Mouse (Mus musculus): ENCODE data around the gene Ush1c. TPM values are rescaled to one million over a fixed set of nuclear protein-coding genes. Genes with fewer than 3 reads are reported as not detected.
"Not testable (repeated sequence)": the region's sequence is repeated elsewhere in the genome, so short reads cannot be mapped to it uniquely, and the experiment has no call there.

Gene Ush1c
- polyA plus RNA-seq, 1 experiment from 2014 or later, result 1.4 TPM

DNA sequence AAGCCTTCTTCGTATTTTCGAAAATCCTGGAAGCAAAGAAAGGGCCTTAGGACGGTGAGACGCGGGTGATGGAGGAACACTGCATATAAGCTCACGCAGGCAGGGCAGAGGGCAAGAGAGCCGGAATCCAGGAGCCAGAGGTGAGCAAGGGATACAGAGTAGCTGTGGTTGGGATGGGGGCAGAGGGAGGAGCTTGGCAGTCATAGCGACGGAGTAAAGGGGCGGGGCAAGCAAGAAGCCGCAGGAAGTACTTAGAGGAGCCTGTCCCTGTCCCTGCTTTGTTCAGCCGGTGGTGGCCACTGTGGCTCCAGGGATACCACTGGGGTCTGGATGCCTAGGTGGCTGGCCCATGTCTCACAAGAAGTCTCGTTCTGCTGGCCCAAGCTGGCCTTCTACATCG, 36.7 kb downstream of the Ush1c start:
- H3K27me3 ChIP-seq, result no peaks in the 10 kb centered on the region
- H3K4me1 ChIP-seq (replicated peaks), result 0 out of 2 replicates have a peak, but pooled peaks cover 4% of the 10 kb centered on the region
- H3K9ac ChIP-seq, result no peak overlapping the region
- no peaks in the 10 kb centered on the region for H3K9me3 ChIP-seq
- H3K27ac ChIP-seq (replicated peaks), result no peak overlapping the region
- no peak for ATAC-seq (ENCODE audit: low FRiP score, low read depth)
- no peaks in the 10 kb centered on the region for H3K36me3 ChIP-seq
- peak overlapping the region; percentile 11; the same call in 1 of the 2 replicates for H3K4me2 ChIP-seq
- H3K4me3 ChIP-seq, result no peak overlapping the region
- WGBS, result 15% methylated on average over 14 of the region's 14 CpGs

GRCm38 (mm10) chr7:46200021-46200420, 38.3 kb downstream of the Ush1c start:
- no peak overlapping the region for H3K9ac ChIP-seq
- H3K27ac ChIP-seq (replicated peaks), result no peak overlapping the region
- no peaks in the 10 kb centered on the region for H3K27me3 ChIP-seq
- no peaks in the 10 kb centered on the region for H3K36me3 ChIP-seq
- no peak overlapping the region for H3K4me2 ChIP-seq
- WGBS, result 65% methylated on average over 6 of the region's 6 CpGs
- 0 out of 2 replicates have a peak, but pooled peaks cover 4% of the 10 kb centered on the region for H3K4me1 ChIP-seq (replicated peaks)
- no peak for ATAC-seq (ENCODE audit: low FRiP score, low read depth)
- H3K9me3 ChIP-seq, result no peaks in the 10 kb centered on the region
- no peak overlapping the region for H3K4me3 ChIP-seq

GRCm38 (mm10) chr7:46195356-46195755, 42.9 kb downstream of the Ush1c start:
- no peak overlapping the region for H3K4me3 ChIP-seq
- WGBS, result 87% methylated on average over 5 of the region's 5 CpGs
- no peaks in the 10 kb centered on the region for H3K4me1 ChIP-seq (replicated peaks)
- no peaks in the 10 kb centered on the region for H3K27me3 ChIP-seq
- no peaks in the 10 kb centered on the region for H3K9me3 ChIP-seq
- no peaks in the 10 kb centered on the region for H3K36me3 ChIP-seq
- H3K27ac ChIP-seq (replicated peaks), result no peak overlapping the region
- no peak overlapping the region for H3K9ac ChIP-seq
- no peak overlapping the region for H3K4me2 ChIP-seq
- no peak for ATAC-seq (ENCODE audit: low FRiP score, low read depth)

GRCm38 (mm10) chr7:46184232-46184631, 54.1 kb downstream of the Ush1c start:
- no peak for ATAC-seq (ENCODE audit: low FRiP score, low read depth)
- Histone ChIP-seq H3K4me1 (replicated peaks) (peaks cover 10% of the 10 kb centered on the region), H3K27me3 (peaks cover 11% of the 10 kb centered on the region), H3K9ac (no peak overlapping the region), H3K4me3 (no peak overlapping the region), H3K27ac (replicated peaks) (no peak overlapping the region), H3K36me3 (no peaks in the 10 kb centered on the region), H3K4me2 (no peak overlapping the region), H3K9me3 (no peaks in the 10 kb centered on the region)

- Histone ChIP-seq H3K27me3 (peaks cover 18% of the 10 kb centered on the region), H3K4me2 (no peak overlapping the region), H3K4me1 (replicated peaks) (peaks cover 14% of the 10 kb centered on the region), H3K9me3 (no peaks in the 10 kb centered on the region), H3K27ac (replicated peaks) (no peak overlapping the region), H3K9ac (no peak overlapping the region), H3K36me3 (no peaks in the 10 kb centered on the region), H3K4me3 (no peak overlapping the region)
- ATAC-seq (ENCODE audit: low FRiP score, low read depth), result peak; percentile 63
- 3% methylated on average over 3 of the region's 3 CpGs for WGBS
These were observed 56.7 kb downstream of the Ush1c start for GRCm38 (mm10) chr7:46181590-46181989.

DNA sequence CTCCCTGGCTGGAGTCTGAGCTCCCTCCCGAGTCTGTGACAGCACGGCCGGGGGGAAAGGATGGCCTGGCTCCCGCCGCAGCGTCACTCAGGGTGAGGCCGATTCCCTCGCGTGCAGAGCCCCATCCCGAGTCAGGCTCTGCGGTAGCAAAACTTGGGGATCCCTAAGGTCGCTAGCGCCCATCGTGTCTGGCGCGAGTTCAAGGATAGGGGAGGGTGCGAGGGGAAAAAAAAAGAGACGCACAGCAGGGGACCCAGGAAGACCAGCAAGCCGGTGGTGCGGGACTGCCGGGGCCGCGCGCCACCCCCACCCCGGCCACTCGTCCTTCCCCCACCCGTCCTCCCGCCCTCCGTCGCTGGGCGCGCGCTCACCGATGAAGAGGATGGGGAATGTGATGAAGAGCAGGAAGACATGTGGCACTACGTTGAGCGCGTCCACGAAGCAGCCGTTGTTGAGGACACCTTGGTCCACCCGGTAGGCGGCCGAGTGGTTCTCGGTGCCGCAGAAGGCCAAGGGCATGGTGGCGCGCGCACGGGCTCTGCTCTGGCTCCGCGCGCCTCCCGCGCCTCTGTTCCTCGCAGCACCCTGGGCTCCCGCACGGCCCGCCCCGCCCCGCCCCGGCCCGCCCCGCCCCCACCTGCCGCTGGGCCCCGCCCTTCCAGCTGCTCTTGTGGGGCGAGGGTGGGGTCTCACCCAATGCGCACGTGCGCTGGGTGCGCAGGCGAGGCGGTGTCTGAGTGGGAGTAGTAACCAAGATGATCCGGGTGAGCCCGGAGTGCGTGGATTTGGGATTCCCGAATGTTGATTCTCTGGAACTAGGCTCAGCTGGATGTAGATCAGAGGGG, 58.6 kb downstream of the Ush1c start, which contains the start of gene Abcc8:
Abcc8 (minus strand) TSS at position 603 of the 845 bp plus-strand sequence.
- peaks cover 18% of the 10 kb centered on the region for H3K27me3 ChIP-seq
- peaks cover 14% of the 10 kb centered on the region for H3K4me1 ChIP-seq (replicated peaks)
- H3K4me2 ChIP-seq, result peak within 1 kb of the TSS; percentile 94
- no peak within 1 kb of the TSS for H3K27ac ChIP-seq (replicated peaks)
- WGBS, result under 1% methylated on average over 64 of the region's 75 CpGs
- H3K9ac ChIP-seq, result peak within 1 kb of the TSS; percentile 62
- H3K36me3 ChIP-seq, result no peaks in the 10 kb centered on the region
- no peaks in the 10 kb centered on the region for H3K9me3 ChIP-seq
- ATAC-seq (ENCODE audit: low FRiP score, low read depth), result peak; percentile 68
- H3K4me3 ChIP-seq, result peak within 1 kb of the TSS; percentile 59

DNA sequence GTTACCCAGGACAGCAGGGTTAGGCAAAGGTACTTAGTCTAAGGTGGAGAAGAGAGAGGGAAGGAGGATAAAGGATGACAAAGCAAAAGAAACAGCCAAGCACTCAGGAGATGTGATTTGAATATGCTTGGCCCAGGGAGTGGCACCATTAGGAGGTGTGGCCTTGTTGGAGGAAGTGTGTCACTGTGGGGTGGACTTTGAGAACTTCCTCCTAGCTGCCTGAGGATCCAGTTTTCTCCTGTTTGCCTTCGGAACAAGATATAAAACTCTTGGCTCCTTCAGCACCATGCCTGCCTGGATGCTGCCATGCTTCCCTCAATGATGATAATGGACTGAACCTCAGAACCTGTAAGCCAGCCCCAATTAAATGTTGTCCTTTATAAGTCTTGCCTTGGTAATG, 69.3 kb downstream of the Ush1c start:
- not testable (repeated sequence) for ATAC-seq (ENCODE audit: low FRiP score, low read depth); H3K4me2 ChIP-seq; H3K27me3 ChIP-seq; H3K9me3 ChIP-seq; H3K4me3 ChIP-seq; H3K36me3 ChIP-seq; H3K27ac ChIP-seq (replicated peaks); H3K4me1 ChIP-seq (replicated peaks); H3K9ac ChIP-seq
- WGBS, result 97% methylated on average over 1 of the region's 1 CpGs

- H3K9me3 ChIP-seq, result no peaks in the 10 kb centered on the region
- no peak overlapping the region for H3K27ac ChIP-seq (replicated peaks)
- H3K9ac ChIP-seq, result no peak overlapping the region
- ATAC-seq (ENCODE audit: low FRiP score, low read depth), result no peak
- H3K27me3 ChIP-seq, result no peaks in the 10 kb centered on the region
- H3K4me3 ChIP-seq, result no peak overlapping the region
- no peaks in the 10 kb centered on the region for H3K4me1 ChIP-seq (replicated peaks)
- H3K4me2 ChIP-seq, result no peak overlapping the region
- WGBS, result 95% methylated on average over 6 of the region's 6 CpGs
- no peaks in the 10 kb centered on the region; the same call in 1 of the 2 replicates for H3K36me3 ChIP-seq
These were observed 69.9 kb downstream of the Ush1c start for GRCm38 (mm10) chr7:46168402-46168801.

- 92% methylated on average over 7 of the region's 7 CpGs for WGBS
- H3K9ac ChIP-seq, result no peak overlapping the region
- no peaks in the 10 kb centered on the region for H3K9me3 ChIP-seq
- H3K4me2 ChIP-seq, result no peak overlapping the region
- ATAC-seq (ENCODE audit: low FRiP score, low read depth), result no peak
- H3K4me1 ChIP-seq (replicated peaks), result peaks cover 2% of the 10 kb centered on the region; the same call in 1 of the 2 replicates
- no peaks in the 10 kb centered on the region; the same call in 1 of the 2 replicates for H3K36me3 ChIP-seq
- H3K27ac ChIP-seq (replicated peaks), result no peak overlapping the region
- H3K4me3 ChIP-seq, result no peak overlapping the region
- no peaks in the 10 kb centered on the region for H3K27me3 ChIP-seq
These were observed 70.4 kb downstream of the Ush1c start for GRCm38 (mm10) chr7:46167901-46168300.

- ATAC-seq (ENCODE audit: low FRiP score, low read depth), result no peak
- H3K36me3 ChIP-seq, result no peaks in the 10 kb centered on the region; the same call in 1 of the 2 replicates
- no peaks in the 10 kb centered on the region for H3K9me3 ChIP-seq
- 94% methylated on average over 11 of the region's 11 CpGs for WGBS
- peaks cover 11% of the 10 kb centered on the region for H3K4me1 ChIP-seq (replicated peaks)
- no peaks in the 10 kb centered on the region for H3K27me3 ChIP-seq
- no peak overlapping the region for H3K9ac ChIP-seq
- no peak overlapping the region for H3K4me2 ChIP-seq
- H3K27ac ChIP-seq (replicated peaks), result no peak overlapping the region
- H3K4me3 ChIP-seq, result no peak overlapping the region
These were observed 72.4 kb downstream of the Ush1c start for GRCm38 (mm10) chr7:46165876-46166275.

- Histone ChIP-seq H3K4me1 (replicated peaks) (peaks cover 11% of the 10 kb centered on the region), H3K4me3 (no peak overlapping the region), H3K4me2 (no peak overlapping the region), H3K27me3 (no peaks in the 10 kb centered on the region), H3K36me3 (no peaks in the 10 kb centered on the region), H3K9ac (no peak overlapping the region), H3K9me3 (no peaks in the 10 kb centered on the region), H3K27ac (replicated peaks) (peak overlapping the region; percentile 61)
- ATAC-seq (ENCODE audit: low FRiP score, low read depth), result no peak
- 63% methylated on average over 5 of the region's 5 CpGs for WGBS
These were observed 75.6 kb downstream of the Ush1c start for GRCm38 (mm10) chr7:46162731-46163130.

GRCm38 (mm10) chr7:46162132-46162727, 76.1 kb downstream of the Ush1c start:
- Histone ChIP-seq H3K9me3 (no peaks in the 10 kb centered on the region), H3K4me3 (no peak overlapping the region), H3K4me2 (no peak overlapping the region), H3K27ac (replicated peaks) (peak overlapping the region; percentile 61), H3K4me1 (replicated peaks) (peaks cover 11% of the 10 kb centered on the region), H3K27me3 (no peaks in the 10 kb centered on the region), H3K9ac (no peak overlapping the region), H3K36me3 (no peaks in the 10 kb centered on the region)
- peak; percentile 28; the same call in 1 of the 2 replicates for ATAC-seq (ENCODE audit: low FRiP score, low read depth)
- WGBS, result 54% methylated on average over 11 of the region's 11 CpGs

Data from hindbrain, embryonic 15.5 days (tissue).